ENCODE assay signal across 11 mouse cellular contexts in genomic region chr5:65489830-65490229, GRCm38 (mm10). TPM values are rescaled to one million over a fixed set of nuclear protein-coding genes. Genes with fewer than 3 reads are reported as not detected.
DNase-seq lines count a peak whose midpoint lies in the region; ATAC-seq and TF ChIP-seq lines count a peak whose summit lies in the region.
"Had no signal": no experiment of that assay in that cellular context is flagged by ENCODE, and none has a peak within 500 bp of the region (broad histone marks: within the 10 kb centered on the region; RNA-seq: fewer than 3 reads in every experiment).

No protein-coding gene starts in this region.

- no peak overlapping the region for H3K4me2 ChIP-seq in lung, postnatal 0 days (replicated peaks; ENCODE audit: low read depth, low read length)

- H3K4me3 ChIP-seq in lung, postnatal 0 days (ENCODE audit: low read depth, low read length), result no peak overlapping the region

- 37% methylated on average over 4 of the region's 4 CpGs for WGBS in lung, postnatal 0 days

- no peaks in the 10 kb centered on the region for H3K9me3 ChIP-seq in lung, postnatal 0 days (ENCODE audit: low read length)

- peaks cover 9% of the 10 kb centered on the region; the same call in 1 of the 2 replicates for H3K36me3 ChIP-seq in lung, postnatal 0 days (ENCODE audit: insufficient read depth, low read length)

- no peak for TF ChIP-seq CTCF in brain, embryonic 14.5 days (IDR thresholded peaks at IDR 0.05; ENCODE audit: borderline replicate concordance, extremely low read depth, insufficient read depth, insufficient read length)
- TF ChIP-seq CTCF in lung, postnatal 0 days (IDR thresholded peaks at IDR 0.05), result no peak

- intact Hi-C loops in heart, postnatal 14 days (cut with DNase I), result loop anchor here (5.0 kb wide), 4 partner anchors 53 to 272 kb away; partner anchors contain the start of genes N4bp2, Pds5a and Ugdh

- H3K4me1 ChIP-seq in lung, postnatal 0 days (ENCODE audit: insufficient read depth, low read depth, low read length), result peaks cover 21% of the 10 kb centered on the region; the same call in 1 of the 2 replicates

- no peak overlapping the region for H3K27ac ChIP-seq in lung, postnatal 0 days (ENCODE audit: low read length)

- no peak for TF ChIP-seq POLR2A in brain, embryonic 14.5 days (IDR thresholded peaks at IDR 0.05; ENCODE audit: borderline replicate concordance, extremely low read depth, insufficient read depth, insufficient read length, poor library complexity, severe bottlenecking)

- no peaks in the 10 kb centered on the region for H3K27me3 ChIP-seq in lung, postnatal 0 days (replicated peaks; ENCODE audit: insufficient read depth, low read length)

- no peak overlapping the region for H3K9ac ChIP-seq in lung, postnatal 0 days (replicated peaks; ENCODE audit: low read depth)

- DNase-seq in heart, adult 18-20 months, result peak; percentile 58 to 64
- no peak for DNase-seq in heart, postnatal 14 days
- DNase-seq in 416B (ENCODE audit: low read depth), result peak; percentile 96
- peak; percentile 20 for DNase-seq in brain, embryonic 14.5 days (ENCODE audit: low read depth)
- peak; percentile 91 for DNase-seq in lung, postnatal 0 days (ENCODE audit: low spot score)
- DNase-seq in frontal cortex, postnatal 36 days (ENCODE audit: low spot score in 2 of 2), result no peak
- DNase-seq in natural killer cell, adult 2 months (ENCODE audit: low spot score in 2 of 2), result no peak
- DNase-seq in yolk sac, embryonic 10.5 days (ENCODE audit: low spot score), result no peak
- DNase-seq: kidney, adult 18-20 months had no signal

- ATAC-seq in lung, postnatal 0 days, result no peak

- 0 out of 2 replicates have a peak, but pooled peaks have one; percentile 10 for TF ChIP-seq EP300 in lung, postnatal 0 days (IDR thresholded peaks at IDR 0.05)

RNA-seq across cellular contexts. Expression of gene Gm43552, which starts 2.8 kb away (rescaled TPM):
- 1 to 10 TPM in 1 of 2 experiments, not detected in 1; 4.0 TPM for total RNA-seq in heart, adult 18-20 months (2021)
- total RNA-seq in heart, postnatal 14 days (2021), result 1 to 10 TPM in 1 of 2 experiments, not detected in 1; 1.3 TPM
- not detected in 2 replicates for polyA plus RNA-seq in brain, embryonic 14.5 days (2012; rRNA removed)
- not detected in 2 replicates for polyA plus RNA-seq in lung, postnatal 0 days (2015; fragmentation: Nextera tagmentation; extraction: Ambion mirVana)
- total RNA-seq: left cerebral cortex, postnatal 10 days had no signal
- polyA plus RNA-seq: embryonic facial prominence, embryonic 11.5 days had no signal

RNA-seq across cellular contexts. Expression of gene Smim14, which starts 47.2 kb away (rescaled TPM):
- total RNA-seq in heart, adult 18-20 months (2021), result 100 to 1,000 TPM in 1 of 2 experiments, 10 to 100 TPM in 1; 94.3 to 101 TPM
- 100 to 1,000 TPM in 1 of 2 experiments, 10 to 100 TPM in 1; 93.4 to 103 TPM for total RNA-seq in heart, postnatal 14 days (2021)
- 118 and 119 TPM in 2 replicates for polyA plus RNA-seq in brain, embryonic 14.5 days (2012; rRNA removed)
- 249 and 251 TPM in 2 replicates for polyA plus RNA-seq in lung, postnatal 0 days (2015; fragmentation: Nextera tagmentation; extraction: Ambion mirVana)

RNA-seq across cellular contexts. Expression of gene Ube2k, which starts 47.2 kb away (rescaled TPM):
- 10 to 100 TPM; 62.9 to 64.2 TPM for total RNA-seq in heart, adult 18-20 months (2021)
- total RNA-seq in heart, postnatal 14 days (2021), result 10 to 100 TPM; 62.5 to 66.3 TPM
- 88.9 and 105 TPM in 2 replicates for polyA plus RNA-seq in brain, embryonic 14.5 days (2012; rRNA removed)
- 99.8 and 102 TPM in 2 replicates for polyA plus RNA-seq in lung, postnatal 0 days (2015; fragmentation: Nextera tagmentation; extraction: Ambion mirVana)

RNA-seq across cellular contexts. Expression of gene Ugdh, which starts 54.1 kb away (rescaled TPM):
- 10 to 100 TPM; 14.2 to 22.1 TPM for total RNA-seq in heart, adult 18-20 months (2021)
- total RNA-seq in heart, postnatal 14 days (2021), result 10 to 100 TPM; 23.2 to 25.1 TPM
- polyA plus RNA-seq in brain, embryonic 14.5 days (2012; rRNA removed), result 39.2 and 40.0 TPM in 2 replicates
- polyA plus RNA-seq in lung, postnatal 0 days (2015; fragmentation: Nextera tagmentation; extraction: Ambion mirVana), result 71.9 and 77.3 TPM in 2 replicates

Comparison
In these comparisons a context has a peak if more than half of its experiments do, and no peak if none do; other contexts are left out.
1. DNase-seq: peak in heart, adult 18-20 months (2 of 2), 416B (single experiment), brain, embryonic 14.5 days (single experiment) and lung, postnatal 0 days (single experiment); none in heart, postnatal 14 days (0 of 2), frontal cortex, postnatal 36 days (0 of 2), natural killer cell, adult 2 months (0 of 2) and yolk sac, embryonic 10.5 days (single experiment).